Mouse (Mus musculus) myocyte (in vitro differentiated cells): Measurements from ENCODE around the gene Echs1. TPM values are rescaled to one million over a fixed set of nuclear protein-coding genes. Genes with fewer than 3 reads are reported as not detected.

Source experiments
- H3K27me3 ChIP-seq: one replicate; pipeline ENCODE4 v1.6.1; 2011; ENCODE audit not compliant: control insufficient read depth, insufficient read depth, insufficient read length
- H3K36me3 ChIP-seq: one replicate; pipeline ENCODE4 v1.6.1; 2011; ENCODE audit not compliant: control insufficient read depth, insufficient read depth
- H3K4me2 ChIP-seq: one replicate; pipeline ENCODE4 v1.6.1; 2011; ENCODE audit warnings: low read depth, control low read depth
- H3K4me3 ChIP-seq: one replicate; pipeline ENCODE4 v1.5.1; 2011; ENCODE audit warnings: mild to moderate bottlenecking, control low read depth, moderate library complexity
- H3K79me2 ChIP-seq: one replicate; pipeline ENCODE4 v1.6.1; 2011; ENCODE audit not compliant: control insufficient read depth, insufficient read depth
- H3ac ChIP-seq: one replicate; pipeline ENCODE4 v1.6.1; 2011; ENCODE audit not compliant: control insufficient read depth, insufficient read length
- CEBPB ChIP-seq: IDR thresholded peaks from 2 replicates; pipeline ENCODE4 v1.6.1; 2011; ENCODE audit warnings: mild to moderate bottlenecking, moderate library complexity; ENCODE audit not compliant: poor library complexity, insufficient read depth, severe bottlenecking
- E2F4 ChIP-seq: IDR thresholded peaks from one replicate; pipeline ENCODE4 v1.6.1; 2011; ENCODE audit warnings: mild to moderate bottlenecking, control low read depth, moderate library complexity; ENCODE audit not compliant: insufficient read depth
- MAX ChIP-seq: IDR thresholded peaks from one replicate; pipeline ENCODE4 v1.6.1; 2011; ENCODE audit warnings: low read depth, mild to moderate bottlenecking, control low read depth
- MYOD1 ChIP-seq, 3 experiments: IDR thresholded peaks; one replicate each; pipeline ENCODE4 v1.6.1; 2011; ENCODE audit warnings: control low read depth in 2 of 3, low read depth in 2 of 3, mild to moderate bottlenecking in 2 of 3, moderate library complexity in 1 of 3; ENCODE audit not compliant: insufficient read length in 2 of 3, control insufficient read depth in 1 of 3
- MYOG ChIP-seq, 3 experiments: IDR thresholded peaks; one replicate each; pipeline ENCODE4 v1.6.1; 2011; ENCODE audit warnings: control low read depth in 2 of 3, low read depth in 2 of 3, mild to moderate bottlenecking in 2 of 3; ENCODE audit not compliant: insufficient read length in 2 of 3, control insufficient read depth in 1 of 3, insufficient read depth in 1 of 3
- POLR2A ChIP-seq: IDR thresholded peaks from one replicate; pipeline ENCODE4 v1.6.1; 2011; ENCODE audit warnings: low read depth, mild to moderate bottlenecking, control low read depth, moderate library complexity; ENCODE audit not compliant: insufficient read length
- POLR2AphosphoS2 ChIP-seq: IDR thresholded peaks from one replicate; pipeline ENCODE4 v1.6.1; 2011; ENCODE audit warnings: low read depth, control low read depth; ENCODE audit not compliant: insufficient read length
- REST ChIP-seq: IDR thresholded peaks from one replicate; pipeline ENCODE4 v1.6.1; 2011; ENCODE audit warnings: mild to moderate bottlenecking, control low read depth, moderate library complexity; ENCODE audit not compliant: insufficient read depth, insufficient read length
- SRF ChIP-seq: IDR thresholded peaks from one replicate; pipeline ENCODE4 v1.6.1; 2011; ENCODE audit warnings: low read depth; ENCODE audit not compliant: control insufficient read depth, insufficient read length
- TCF12 ChIP-seq: IDR thresholded peaks from one replicate; pipeline ENCODE4 v1.6.1; 2011; ENCODE audit warnings: mild to moderate bottlenecking, control low read depth; ENCODE audit not compliant: poor library complexity, insufficient read depth, severe bottlenecking
- TCF3 ChIP-seq: IDR thresholded peaks from one replicate; pipeline ENCODE4 v1.6.1; 2011; ENCODE audit warnings: low read depth, control low read depth; ENCODE audit not compliant: insufficient read length
- USF1 ChIP-seq: IDR thresholded peaks from one replicate; pipeline ENCODE4 v1.6.1; 2011; ENCODE audit warnings: low read depth, mild to moderate bottlenecking, control low read depth, moderate library complexity
- polyA plus RNA-seq: library from polyadenylated mRNA; unstranded; fragments of >200 nt; fragmentation: generic; extraction: Trizol; gene quantifications from one replicate; pipeline ENCODE4 v1.2.1, GENCODE M21; 2012; ENCODE audit warnings: missing spikeins

Gene Echs1
- polyA plus RNA-seq, 1 experiment: 125 TPM

- no peaks in the 10 kb centered on the region for H3K27me3 ChIP-seq
- TF ChIP-seq MYOG (IDR thresholded peaks at IDR 0.05; ENCODE audit: control insufficient read depth in 1 of 3, insufficient read depth in 1 of 3, insufficient read length in 2 of 3, low read depth in 2 of 3): no peak
- TF ChIP-seq POLR2A: no peak
- TF ChIP-seq POLR2AphosphoS2: no peak
- no peak for TF ChIP-seq E2F4
- TF ChIP-seq TCF12: no peak
- TF ChIP-seq CEBPB: no peak
- no peak for TF ChIP-seq MYOD1 (IDR thresholded peaks at IDR 0.05; ENCODE audit: control insufficient read depth in 1 of 3, insufficient read length in 2 of 3, low read depth in 2 of 3)
- no peak for TF ChIP-seq MAX
- TF ChIP-seq REST: no peak
Observed at GRCm38 (mm10) chr7:140098466-140098865, 17.8 kb downstream of the Echs1 start.

GRCm38 (mm10) chr7:140096055-140096454 is 20.2 kb downstream of the Echs1 start:
- Histone ChIP-seq H3K36me3 (no peaks in the 10 kb centered on the region), H3K4me2 (no peak overlapping the region), H3K4me3 (no peak overlapping the region), H3K79me2 (no peaks in the 10 kb centered on the region), H3ac (no peak overlapping the region), H3K27me3 (no peaks in the 10 kb centered on the region)
- TF ChIP-seq MAX (no peak), MYOG (IDR thresholded peaks at IDR 0.05; ENCODE audit: control insufficient read depth in 1 of 3, insufficient read depth in 1 of 3, insufficient read length in 2 of 3, low read depth in 2 of 3) (no peak), E2F4 (no peak), USF1 (no peak)

More at GRCm38 (mm10) chr7:140098466-140098865, 17.8 kb downstream of the Echs1 start:
- no peak overlapping the region for H3K4me3 ChIP-seq
- H3K36me3 ChIP-seq: no peaks in the 10 kb centered on the region
- H3K4me2 ChIP-seq: no peak overlapping the region
- H3K79me2 ChIP-seq: no peaks in the 10 kb centered on the region
- H3ac ChIP-seq: no peak overlapping the region

- Histone ChIP-seq H3K4me3 (no peak overlapping the region), H3K36me3 (no peaks in the 10 kb centered on the region), H3K4me2 (no peak overlapping the region), H3ac (no peak overlapping the region), H3K79me2 (no peaks in the 10 kb centered on the region), H3K27me3 (no peaks in the 10 kb centered on the region)
- no peak for TF ChIP-seq MYOG (IDR thresholded peaks at IDR 0.05; ENCODE audit: control insufficient read depth in 1 of 3, insufficient read depth in 1 of 3, insufficient read length in 2 of 3, low read depth in 2 of 3)
- no peak for TF ChIP-seq TCF12
- TF ChIP-seq E2F4: no peak
Observed at GRCm38 (mm10) chr7:140095556-140095955, 20.7 kb downstream of the Echs1 start.

- Histone ChIP-seq H3K4me3 (no peak overlapping the region), H3K4me2 (no peak overlapping the region), H3K36me3 (no peaks in the 10 kb centered on the region), H3K79me2 (no peaks in the 10 kb centered on the region), H3K27me3 (no peaks in the 10 kb centered on the region), H3ac (no peak overlapping the region)
- TF ChIP-seq TCF12 (no peak), MAX (no peak), SRF (no peak)
Observed at GRCm38 (mm10) chr7:140094954-140095353, 21.3 kb downstream of the Echs1 start.

- Histone ChIP-seq H3K27me3 (no peaks in the 10 kb centered on the region), H3K36me3 (no peaks in the 10 kb centered on the region), H3K79me2 (no peaks in the 10 kb centered on the region), H3ac (no peak within 1 kb of the TSS), H3K4me2 (no peak within 1 kb of the TSS), H3K4me3 (no peak within 1 kb of the TSS)
- TF ChIP-seq MAX (no peak), POLR2A (no peak), SRF (no peak), TCF12 (no peak), REST (no peak), TCF3 (no peak), MYOD1 (IDR thresholded peaks at IDR 0.05; ENCODE audit: control insufficient read depth in 1 of 3, insufficient read length in 2 of 3, low read depth in 2 of 3) (no peak), E2F4 (no peak), POLR2AphosphoS2 (no peak), MYOG (IDR thresholded peaks at IDR 0.05; ENCODE audit: control insufficient read depth in 1 of 3, insufficient read depth in 1 of 3, insufficient read length in 2 of 3, low read depth in 2 of 3) (no peak), USF1 (no peak), CEBPB (no peak)
Observed at GRCm38 (mm10) chr7:140092924-140093528, 23.2 kb downstream of the Echs1 start, which contains the start of gene Prap1. TSS of gene Prap1 (plus strand) at chr7:140093395.
